Mouse (Mus musculus): ENCODE results near the gene Trpv2. TPM values are rescaled to one million over a fixed set of nuclear protein-coding genes. Genes with fewer than 3 reads are reported as not detected.
"Not testable (repeated sequence)": the region's sequence is repeated elsewhere in the genome, so short reads cannot be mapped to it uniquely, and the experiment has no call there.

The Trpv2 gene
- polyA plus RNA-seq, 1 experiment from 2014 or later: 4.2 TPM

GRCm38 (mm10) chr11:62646495-62646843 lies 72.2 kb downstream of the Trpv2 start:
- H3K4me1 ChIP-seq (ENCODE audit: control insufficient read depth in 2 of 2, insufficient read depth in 2 of 2, low read length in 2 of 2): peaks cover 46 to 73% of the 10 kb centered on the region in 2 experiments

GRCm38 (mm10) chr11:62646958-62647515 lies 72.8 kb downstream of the Trpv2 start:
- Histone ChIP-seq H3K27me3 (ENCODE audit: control insufficient read depth, insufficient read depth, low read length) (no peaks in the 10 kb centered on the region), H3K4me3 (ENCODE audit: control insufficient read depth in 1 of 2, insufficient read depth in 1 of 2, low read depth in 1 of 2, low read length in 2 of 2) (peak overlapping the region; percentile 81 to 84), H3K9me3 (ENCODE audit: control insufficient read depth, low read length) (no peaks in the 10 kb centered on the region), H3K36me3 (ENCODE audit: control insufficient read depth, insufficient read depth, low read length) (peaks cover 13% of the 10 kb centered on the region), H3K4me2 (ENCODE audit: low read length) (peak overlapping the region; percentile 73), H3K27ac (replicated peaks in 1 of 2; ENCODE audit: control insufficient read depth in 1 of 2, insufficient read depth in 1 of 2, low read depth in 2 of 2, low read length in 2 of 2) (peak overlapping the region; percentile 71 to 95), H3K9ac (ENCODE audit: low read length) (peak overlapping the region; percentile 91), H3K4me1 (ENCODE audit: control insufficient read depth in 2 of 2, insufficient read depth in 2 of 2, low read length in 2 of 2) (peaks cover 40 to 70% of the 10 kb centered on the region in 2 experiments)
- ATAC-seq (ENCODE audit: insufficient number of reproducible peaks, insufficient read depth, low FRiP score, low read depth): no peak
- WGBS: 34% methylated on average over 7 of the region's 7 CpGs

More at GRCm38 (mm10) chr11:62646495-62646843, 72.2 kb downstream of the Trpv2 start:
- Histone ChIP-seq H3K9me3 (ENCODE audit: control insufficient read depth, low read length) (no peaks in the 10 kb centered on the region), H3K36me3 (ENCODE audit: control insufficient read depth, insufficient read depth, low read length) (peaks cover 8% of the 10 kb centered on the region; the same call in 1 of the 2 replicates), H3K4me2 (ENCODE audit: low read length) (peak overlapping the region; percentile 73), H3K9ac (ENCODE audit: low read length) (peak overlapping the region; percentile 91), H3K27me3 (ENCODE audit: control insufficient read depth, insufficient read depth, low read length) (no peaks in the 10 kb centered on the region), H3K4me3 (ENCODE audit: control insufficient read depth in 1 of 2, insufficient read depth in 1 of 2, low read depth in 1 of 2, low read length in 2 of 2) (peak overlapping the region; percentile 81 to 84), H3K27ac (replicated peaks in 1 of 2; ENCODE audit: control insufficient read depth in 1 of 2, insufficient read depth in 1 of 2, low read depth in 2 of 2, low read length in 2 of 2) (peak overlapping the region; percentile 71 to 95)
- no peak for ATAC-seq (ENCODE audit: insufficient number of reproducible peaks, insufficient read depth, low FRiP score, low read depth)
- 12% methylated on average over 4 of the region's 4 CpGs for WGBS

GRCm38 (mm10) chr11:62647661-62648590 lies 73.6 kb downstream of the Trpv2 start, which contains the start of gene Lrrc75a:
Gene Lrrc75a (minus strand): TSS chr11:62648523.
- peak; percentile 23 for ATAC-seq (ENCODE audit: insufficient number of reproducible peaks, insufficient read depth, low FRiP score, low read depth)
- H3K27me3 ChIP-seq (ENCODE audit: control insufficient read depth, insufficient read depth, low read length): no peaks in the 10 kb centered on the region
- H3K9ac ChIP-seq (ENCODE audit: low read length): peak within 1 kb of the TSS; percentile 91
- H3K4me2 ChIP-seq (ENCODE audit: low read length): peak within 1 kb of the TSS; percentile 73
- H3K4me1 ChIP-seq (ENCODE audit: control insufficient read depth in 2 of 2, insufficient read depth in 2 of 2, low read length in 2 of 2): peaks cover 33 to 61% of the 10 kb centered on the region in 2 experiments
- under 1% methylated on average over 58 of the region's 86 CpGs for WGBS
- H3K36me3 ChIP-seq (ENCODE audit: control insufficient read depth, insufficient read depth, low read length): peaks cover 21% of the 10 kb centered on the region
- H3K9me3 ChIP-seq (ENCODE audit: control insufficient read depth, low read length): no peaks in the 10 kb centered on the region
- peak within 1 kb of the TSS; percentile 81 to 84 for H3K4me3 ChIP-seq (ENCODE audit: control insufficient read depth in 1 of 2, insufficient read depth in 1 of 2, low read depth in 1 of 2, low read length in 2 of 2)
- peak within 1 kb of the TSS; percentile 81 to 95 for H3K27ac ChIP-seq (replicated peaks in 1 of 2; ENCODE audit: control insufficient read depth in 1 of 2, insufficient read depth in 1 of 2, low read depth in 2 of 2, low read length in 2 of 2)

GRCm38 (mm10) chr11:62648591-62649391 lies 74.5 kb downstream of the Trpv2 start, which contains the start of gene Mmgt2:
Gene Mmgt2 (plus strand): TSS chr11:62648664.
- peak within 1 kb of the TSS; percentile 91 for H3K9ac ChIP-seq (ENCODE audit: low read length)
- peaks cover 24 to 53% of the 10 kb centered on the region in 2 experiments for H3K4me1 ChIP-seq (ENCODE audit: control insufficient read depth in 2 of 2, insufficient read depth in 2 of 2, low read length in 2 of 2)
- peaks cover 28% of the 10 kb centered on the region for H3K36me3 ChIP-seq (ENCODE audit: control insufficient read depth, insufficient read depth, low read length)
- H3K9me3 ChIP-seq (ENCODE audit: control insufficient read depth, low read length): no peaks in the 10 kb centered on the region
- peak within 1 kb of the TSS; percentile 73 for H3K4me2 ChIP-seq (ENCODE audit: low read length)
- H3K27ac ChIP-seq (replicated peaks in 1 of 2; ENCODE audit: control insufficient read depth in 1 of 2, insufficient read depth in 1 of 2, low read depth in 2 of 2, low read length in 2 of 2): peak within 1 kb of the TSS; percentile 81 to 95
- no peaks in the 10 kb centered on the region for H3K27me3 ChIP-seq (ENCODE audit: control insufficient read depth, insufficient read depth, low read length)
- ATAC-seq (ENCODE audit: insufficient number of reproducible peaks, insufficient read depth, low FRiP score, low read depth): peak; percentile 84
- H3K4me3 ChIP-seq (ENCODE audit: control insufficient read depth in 1 of 2, insufficient read depth in 1 of 2, low read depth in 1 of 2, low read length in 2 of 2): peak within 1 kb of the TSS; percentile 81 to 84
- WGBS: 3% methylated on average over 36 of the region's 53 CpGs

GRCm38 (mm10) chr11:62649803-62650202 lies 75.5 kb downstream of the Trpv2 start:
- 0 out of 2 replicates have a peak overlapping the region, but pooled peaks have one; percentile 91 for H3K9ac ChIP-seq (ENCODE audit: low read length)
- 82% methylated on average over 4 of the region's 4 CpGs for WGBS
- peaks cover 35% of the 10 kb centered on the region for H3K36me3 ChIP-seq (ENCODE audit: control insufficient read depth, insufficient read depth, low read length)
- not testable (repeated sequence) for ATAC-seq (ENCODE audit: insufficient number of reproducible peaks, insufficient read depth, low FRiP score, low read depth); H3K27me3 ChIP-seq (ENCODE audit: control insufficient read depth, insufficient read depth, low read length); H3K9me3 ChIP-seq (ENCODE audit: control insufficient read depth, low read length)
- H3K4me3 ChIP-seq (ENCODE audit: control insufficient read depth in 1 of 2, insufficient read depth in 1 of 2, low read depth in 1 of 2, low read length in 2 of 2): peak overlapping the region in 1 of 2 experiments; percentile 81; a peak in 2 of 4 replicates
- H3K27ac ChIP-seq (replicated peaks in 1 of 2; ENCODE audit: control insufficient read depth in 1 of 2, insufficient read depth in 1 of 2, low read depth in 2 of 2, low read length in 2 of 2): 0 out of 4 replicates have a peak overlapping the region, but pooled peaks of 1 of the 2 experiments have one; percentile 95
- peak overlapping the region; percentile 73 for H3K4me2 ChIP-seq (ENCODE audit: low read length)
- H3K4me1 ChIP-seq (ENCODE audit: control insufficient read depth in 2 of 2, insufficient read depth in 2 of 2, low read length in 2 of 2): peaks cover 18 to 49% of the 10 kb centered on the region in 2 experiments

Other genes with a start within 250 kb of the Trpv2 start
- 7.4 and 8.3 TPM in 2 replicates for gene Pigl, start 116.0 kb upstream of the Trpv2 start, polyA plus RNA-seq (2014; fragmentation: Nextera tagmentation; extraction: Ambion mirVana)
- gene Ncor1, start 115.9 kb upstream of the Trpv2 start, polyA plus RNA-seq (2014; fragmentation: Nextera tagmentation; extraction: Ambion mirVana): 141 and 150 TPM in 2 replicates
- 29.8 and 37.7 TPM in 2 replicates for gene Cenpv, start 35.2 kb upstream of the Trpv2 start, polyA plus RNA-seq (2014; fragmentation: Nextera tagmentation; extraction: Ambion mirVana)
- gene Ubb, start 23.3 kb upstream of the Trpv2 start, polyA plus RNA-seq (2014; fragmentation: Nextera tagmentation; extraction: Ambion mirVana): 2,716 and 2,876 TPM in 2 replicates
- gene Lrrc75a, start 74.0 kb downstream of the Trpv2 start, polyA plus RNA-seq (2014; fragmentation: Nextera tagmentation; extraction: Ambion mirVana): 19.4 and 21.2 TPM in 2 replicates
- gene Mmgt2, start 74.2 kb downstream of the Trpv2 start, polyA plus RNA-seq (2014; fragmentation: Nextera tagmentation; extraction: Ambion mirVana): 55.9 and 56.7 TPM in 2 replicates
- gene Zfp287, start 157.4 kb downstream of the Trpv2 start, polyA plus RNA-seq (2014; fragmentation: Nextera tagmentation; extraction: Ambion mirVana): 4.8 and 5.4 TPM in 2 replicates
- gene Gm10428, start 178.6 kb downstream of the Trpv2 start, polyA plus RNA-seq (2014; fragmentation: Nextera tagmentation; extraction: Ambion mirVana): not detected in 2 replicates
- gene Zfp286, start 215.0 kb downstream of the Trpv2 start, polyA plus RNA-seq (2014; fragmentation: Nextera tagmentation; extraction: Ambion mirVana): 8.4 and 13.9 TPM in 2 replicates
- 4.0 and 5.4 TPM in 2 replicates for gene Trim16, start 245.7 kb downstream of the Trpv2 start, polyA plus RNA-seq (2014; fragmentation: Nextera tagmentation; extraction: Ambion mirVana)

Measured in heart, embryonic 14.5 days (tissue).